Mouse (Mus musculus): ENCODE data around the gene Wdr5.
A peak's percentile ranks its signal among the peaks of the same experiment; 100 is the strongest.
"Not testable (repeated sequence)": the region's sequence is repeated elsewhere in the genome, so short reads cannot be mapped to it uniquely, and the experiment has no call there.

Wdr5 gene

DNA sequence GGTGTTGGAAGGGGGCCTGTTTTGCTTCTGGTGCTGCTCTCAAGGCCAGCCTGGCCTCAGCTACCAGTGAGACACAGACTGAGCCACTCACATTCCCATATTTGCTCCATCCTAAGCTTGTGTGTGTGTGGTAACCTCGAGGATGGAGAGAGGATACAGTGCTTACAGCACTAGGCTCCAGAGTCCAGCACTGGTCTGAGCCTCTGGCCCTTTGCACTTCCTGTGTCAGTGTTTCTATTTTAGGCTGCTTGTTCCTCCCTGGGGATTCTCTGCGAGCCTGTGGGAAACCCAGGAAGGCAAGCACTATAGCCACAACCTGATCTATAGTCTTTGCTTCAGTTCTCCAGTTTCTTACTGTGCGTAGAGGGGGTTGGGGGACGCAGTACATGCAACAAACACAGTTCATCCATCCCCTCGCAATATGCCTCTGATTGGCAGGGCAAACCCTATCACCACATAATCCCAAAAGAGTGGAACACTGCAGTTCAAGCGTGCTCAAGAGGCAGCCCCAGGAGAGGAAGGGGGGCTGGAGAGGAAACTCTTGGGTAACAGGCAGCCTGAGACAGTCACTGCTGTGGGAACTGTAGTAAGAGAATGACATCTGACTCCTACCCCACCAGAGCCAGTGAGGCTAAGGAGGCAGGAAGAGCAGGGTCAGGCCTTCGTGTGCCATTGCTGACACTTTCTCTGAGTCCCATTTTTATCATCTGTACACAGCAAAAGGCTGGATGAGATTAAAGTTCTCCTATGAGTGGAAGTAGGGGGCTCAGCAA lies 10.7 kb upstream of the Wdr5 start:
- DNase-seq (ENCODE audit: low spot score in 2 of 2), result no peak

DNA sequence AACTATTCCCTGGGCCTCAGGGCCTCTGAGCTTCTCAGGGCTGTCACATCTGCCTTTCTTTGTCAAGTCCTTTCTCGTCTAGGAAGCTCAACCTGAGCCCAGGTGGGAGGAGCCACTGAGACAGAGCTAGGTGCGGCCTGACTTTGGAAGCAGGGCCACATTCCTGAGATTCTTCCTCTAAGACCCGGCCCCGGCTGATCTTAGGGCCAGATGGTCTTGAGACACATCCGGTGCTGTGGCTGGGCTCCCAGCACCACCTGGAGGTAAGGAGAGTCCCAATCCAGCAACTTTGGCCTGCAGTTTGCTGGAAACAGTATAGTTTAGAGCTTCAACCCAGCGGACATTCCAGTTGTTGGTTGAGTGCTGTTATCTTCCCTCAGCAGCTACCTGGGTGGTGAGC lies 9.4 kb upstream of the Wdr5 start:
- no peak for DNase-seq (ENCODE audit: low spot score in 2 of 2)

DNA sequence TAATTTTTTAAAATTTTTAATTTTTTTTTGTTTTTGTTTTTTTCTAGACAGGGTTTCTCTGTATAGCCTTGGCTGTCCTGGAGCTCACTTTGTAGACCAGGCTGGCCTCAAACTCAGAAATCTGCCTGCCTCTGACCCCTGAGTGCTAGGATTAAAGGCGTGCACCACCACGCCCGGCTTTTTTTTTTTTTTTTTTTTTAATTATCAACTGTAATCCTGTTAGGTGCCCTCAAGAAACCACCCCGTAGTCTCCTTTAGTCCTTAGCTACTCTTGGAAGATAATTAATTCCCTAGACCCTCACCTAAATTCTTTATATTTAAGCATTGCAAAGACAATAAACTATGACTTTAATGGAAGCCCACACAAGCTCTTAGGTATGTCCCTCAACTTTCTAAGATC lies 8.3 kb upstream of the Wdr5 start:
- not testable (repeated sequence) for DNase-seq (ENCODE audit: low spot score in 2 of 2)

DNA sequence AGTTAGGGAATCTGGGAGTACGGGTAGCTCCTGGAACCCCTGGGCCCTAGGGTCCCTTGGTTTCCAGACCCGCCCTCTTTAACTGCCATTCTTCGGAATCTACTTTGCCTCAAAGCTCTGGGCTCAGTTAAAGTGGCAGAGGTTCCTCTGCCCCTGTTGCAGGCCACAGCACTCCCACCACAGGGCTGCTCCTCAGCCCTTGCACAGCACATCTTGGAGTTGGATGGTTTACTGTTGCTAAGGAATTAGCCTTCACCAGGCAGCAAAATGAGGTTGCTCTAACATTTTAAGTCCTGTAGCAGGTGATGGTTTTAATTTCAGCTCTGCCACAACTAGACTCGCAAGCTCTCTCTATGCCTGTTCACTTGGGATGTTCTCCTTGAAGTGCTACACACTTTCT lies 7.4 kb upstream of the Wdr5 start, which contains the start of gene Brd3:
Brd3 (minus strand) TSS at position 101 of the 400 bp plus-strand sequence.
- no peak for DNase-seq (ENCODE audit: low spot score in 2 of 2)

DNA sequence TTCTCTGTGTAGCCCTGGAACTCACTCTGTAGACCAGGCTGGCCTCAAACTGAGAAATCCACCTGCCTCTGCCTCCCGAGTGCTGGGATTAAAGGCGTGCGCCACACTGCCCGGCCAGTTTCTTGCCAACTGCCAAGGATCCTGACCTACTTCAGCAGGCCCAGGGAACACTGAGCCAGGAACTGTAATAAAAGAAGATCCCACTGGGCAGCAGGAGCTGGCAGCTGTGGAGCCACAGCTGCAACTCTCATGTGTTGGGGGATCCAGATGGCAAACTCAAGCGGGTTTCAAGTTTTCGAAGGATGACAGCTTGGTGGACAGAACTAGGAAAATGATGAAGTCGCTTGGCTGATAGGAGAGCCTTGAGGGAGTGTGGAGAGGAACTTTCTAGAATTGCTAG lies 4.3 kb upstream of the Wdr5 start:
- DNase-seq (ENCODE audit: low spot score in 2 of 2), result no peak

DNA sequence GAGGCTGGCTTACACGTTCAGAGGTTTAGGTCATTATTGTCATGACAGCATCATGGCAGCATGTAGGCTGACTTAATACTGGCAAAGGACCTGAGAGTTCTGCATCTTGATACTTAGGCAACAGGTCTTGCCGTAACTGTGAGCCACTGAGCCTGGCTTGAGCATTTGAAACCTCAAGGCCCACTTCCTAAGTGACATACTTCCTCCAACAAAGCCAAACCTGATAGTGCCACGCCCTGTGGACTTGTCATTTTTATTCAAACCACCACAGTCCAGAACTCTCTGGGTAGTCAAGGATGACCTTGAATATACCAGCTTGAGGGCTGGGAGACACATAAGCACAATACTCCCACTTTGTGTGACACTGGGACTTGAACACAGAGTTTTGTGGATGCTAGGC lies 2.0 kb upstream of the Wdr5 start:
- DNase-seq (ENCODE audit: low spot score in 2 of 2), result no peak

DNA sequence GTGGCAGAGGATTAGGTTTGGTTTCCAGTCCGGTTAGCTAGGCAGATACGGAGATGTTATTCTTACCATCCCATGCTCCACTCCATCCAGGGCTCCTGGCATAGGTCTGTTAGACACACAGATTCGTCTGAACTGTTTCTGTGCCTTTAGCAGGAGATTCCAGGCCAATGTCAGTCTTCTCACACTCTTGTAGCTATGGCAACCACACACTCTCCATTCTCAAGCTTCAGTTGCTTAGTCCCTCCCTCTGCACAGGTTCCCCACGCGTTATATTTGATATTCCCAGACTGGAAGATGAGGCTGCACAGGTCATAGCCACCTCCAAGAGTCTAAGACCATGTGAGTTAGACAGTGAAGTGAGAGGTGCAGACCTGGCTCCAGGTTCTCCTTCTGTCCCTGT lies 1.1 kb upstream of the Wdr5 start:
- DNase-seq (ENCODE audit: low spot score in 2 of 2), result peak in 1 of 2 experiments; percentile 16

DNA sequence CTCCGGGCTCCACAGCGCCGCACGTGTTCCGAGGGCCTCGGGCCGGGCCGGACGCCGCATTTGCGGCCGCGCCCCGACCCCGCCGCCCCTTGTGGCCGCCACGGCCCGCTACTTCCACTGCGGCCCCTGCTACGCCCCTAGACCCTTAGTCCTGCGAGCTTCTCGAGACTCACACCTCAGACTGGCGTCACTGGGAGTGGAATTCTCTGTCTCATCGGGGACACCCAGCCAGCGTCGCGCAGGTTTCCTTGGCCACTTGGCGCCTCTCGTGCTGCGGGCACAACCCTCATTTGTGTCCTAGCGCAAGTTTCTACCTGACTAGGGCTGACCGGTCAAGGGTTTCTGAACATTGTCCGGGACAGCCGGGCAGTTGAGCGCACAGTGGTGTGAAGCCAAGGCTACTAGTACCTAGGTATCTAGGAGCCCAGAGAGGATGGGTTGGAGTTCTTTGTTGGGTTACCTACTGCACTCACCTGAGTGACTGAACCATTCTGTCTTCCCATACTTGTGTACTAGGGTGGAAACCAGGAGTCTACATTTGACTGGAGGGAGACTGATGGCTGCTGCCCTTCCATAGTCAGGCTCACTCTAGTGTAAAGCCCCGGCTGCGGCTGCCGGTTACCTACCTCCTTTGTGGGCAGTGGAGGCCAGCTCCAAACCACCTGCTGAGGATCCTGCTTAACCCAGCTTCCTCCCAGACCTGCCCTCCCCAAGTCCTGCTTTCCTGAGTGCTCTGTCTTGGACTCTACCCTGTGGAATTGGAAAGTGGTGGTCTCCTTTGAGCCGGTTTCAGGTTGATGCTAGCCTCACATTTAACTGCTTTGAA lies 597 bp downstream of the Wdr5 start:
- DNase-seq (ENCODE audit: low spot score in 2 of 2), result no peak

DNA sequence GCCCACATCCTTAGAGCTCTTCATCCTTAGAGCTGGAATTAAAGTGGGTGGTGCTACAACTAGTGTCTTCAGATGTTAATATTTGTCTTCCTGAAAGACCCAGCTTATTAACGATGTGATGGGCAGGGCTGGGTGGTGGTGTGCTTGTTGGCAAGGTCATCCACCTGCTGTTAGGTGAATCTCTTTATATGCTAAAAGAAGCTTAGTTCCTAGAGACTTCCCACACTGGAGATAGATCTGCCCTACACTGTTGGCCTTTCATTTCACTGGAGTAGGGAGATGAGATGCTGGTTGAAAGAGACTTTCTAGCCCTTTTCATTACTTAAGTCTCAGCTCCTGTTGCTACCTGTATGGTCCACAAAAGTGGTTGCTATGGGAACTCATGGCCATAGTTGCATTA lies 1.3 kb downstream of the Wdr5 start:
- DNase-seq (ENCODE audit: low spot score in 2 of 2), result no peak

DNA sequence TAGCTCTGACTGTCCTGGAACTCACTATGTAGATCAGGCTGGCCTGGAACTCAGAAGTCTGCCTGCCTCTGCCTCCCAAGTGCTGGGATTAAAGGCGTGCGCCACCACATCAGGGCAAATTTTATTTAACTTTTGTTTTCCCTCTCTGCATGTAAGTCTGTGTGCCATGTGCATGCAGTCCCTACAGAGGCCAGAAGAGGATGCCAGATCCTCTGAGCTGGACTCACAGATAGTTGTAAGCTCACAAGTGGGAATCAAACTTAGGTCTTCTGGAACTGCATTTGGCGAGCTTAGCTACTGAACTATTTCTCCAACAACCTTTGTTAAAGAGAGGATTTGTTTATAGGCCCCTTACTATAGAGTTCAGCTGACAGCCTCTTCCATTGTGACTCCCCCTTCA lies 3.3 kb downstream of the Wdr5 start:
- no peak for DNase-seq (ENCODE audit: low spot score in 2 of 2)

DNA sequence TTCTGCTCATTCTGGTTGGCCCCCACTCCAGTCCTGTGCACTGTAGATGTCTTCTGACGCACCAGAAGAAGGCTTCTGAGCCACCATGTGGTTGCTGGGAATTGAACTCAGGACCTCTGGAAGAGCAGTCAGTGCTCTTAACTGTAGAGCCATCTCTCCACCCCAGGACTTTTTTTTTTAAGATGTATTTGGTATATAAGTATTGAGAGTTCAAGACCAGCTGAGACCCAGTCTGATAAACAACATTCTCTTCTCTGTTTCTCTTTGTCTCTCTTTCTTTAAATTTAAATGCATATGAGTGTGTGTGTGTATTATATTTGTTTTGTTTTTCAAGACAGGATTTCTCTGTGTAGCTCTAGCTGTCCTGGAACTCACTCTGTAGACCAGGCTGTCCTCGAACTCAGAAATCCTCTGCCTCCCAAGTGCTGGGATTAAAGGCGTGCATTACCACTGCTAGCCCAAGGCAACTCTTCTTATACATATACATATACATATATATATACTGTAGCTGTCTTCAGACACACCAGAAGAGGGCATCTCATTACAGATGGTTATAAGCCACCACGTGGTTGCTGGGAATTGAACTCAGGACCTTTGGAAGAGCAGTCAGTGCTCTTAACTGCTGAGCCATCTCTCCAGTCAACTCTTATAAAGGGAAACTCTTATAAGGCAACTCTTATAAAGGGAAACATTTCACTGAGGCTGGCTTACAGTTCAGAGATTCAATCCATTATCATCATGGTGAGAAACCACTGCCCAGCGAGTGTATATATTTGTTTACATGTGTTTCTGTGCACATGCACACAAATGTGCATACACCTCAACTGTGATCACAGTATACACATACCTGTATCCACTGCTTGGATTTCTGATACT lies 23.7 kb downstream of the Wdr5 start:
- not testable (repeated sequence) for DNase-seq (ENCODE audit: low spot score in 2 of 2)

DNA sequence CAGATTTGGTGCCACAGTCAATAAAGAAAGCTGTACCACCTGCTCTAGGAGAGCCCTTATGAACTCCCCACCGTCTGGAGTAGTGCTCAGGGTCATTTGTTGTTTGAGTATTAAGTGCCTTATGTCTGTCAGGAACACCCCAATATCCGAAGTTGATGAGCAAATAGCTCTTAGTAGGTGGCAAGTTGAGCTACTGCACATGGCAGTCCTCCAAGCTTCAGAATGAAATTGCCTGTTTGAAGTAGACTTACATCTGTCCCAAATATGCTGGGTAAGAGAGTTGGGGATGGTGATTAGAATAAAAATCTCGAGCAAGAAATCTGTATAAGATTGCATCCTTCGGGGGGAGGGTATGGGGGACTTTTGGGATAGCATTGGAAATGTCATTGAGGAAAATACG lies 24.4 kb downstream of the Wdr5 start:
- DNase-seq (ENCODE audit: low spot score in 2 of 2), result peak in 1 of 2 experiments; percentile 32

DNA sequence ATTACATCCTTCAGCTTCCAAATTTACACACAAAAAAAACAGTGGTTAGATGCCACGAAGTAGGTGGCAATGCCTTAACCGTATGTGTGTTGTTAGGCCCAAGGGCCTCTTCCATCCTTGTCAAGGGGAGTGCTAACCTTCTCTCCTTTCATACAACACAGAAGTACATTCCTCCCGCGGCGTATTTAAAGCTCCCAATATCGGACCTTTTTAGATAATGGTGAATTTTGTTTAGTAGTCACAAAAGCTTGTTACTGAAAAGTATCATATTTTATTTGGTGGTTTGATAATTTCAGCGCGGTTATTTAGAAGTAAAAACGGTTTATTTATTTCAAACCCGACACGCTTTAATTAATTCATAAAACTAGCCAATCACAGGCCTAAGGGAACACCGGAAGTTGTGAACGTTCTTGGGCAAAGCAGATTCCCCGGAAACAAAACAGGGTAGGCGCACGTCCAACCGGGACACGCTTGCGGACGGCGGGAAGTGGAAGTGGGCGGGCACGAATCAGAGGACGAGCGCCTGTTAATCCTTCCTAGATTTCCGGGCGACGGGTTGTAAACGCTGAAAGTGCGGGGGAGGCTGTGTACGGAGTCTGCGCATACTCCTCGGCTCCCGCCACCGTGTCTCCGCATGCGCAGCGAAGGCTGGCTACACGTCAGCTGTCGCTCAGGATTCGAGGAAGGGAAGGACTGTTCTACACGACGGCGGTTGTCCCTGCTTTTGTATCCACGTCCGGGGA lies 25.0 kb downstream of the Wdr5 start:
- DNase-seq (ENCODE audit: low spot score in 2 of 2), result peak; percentile 99

DNA sequence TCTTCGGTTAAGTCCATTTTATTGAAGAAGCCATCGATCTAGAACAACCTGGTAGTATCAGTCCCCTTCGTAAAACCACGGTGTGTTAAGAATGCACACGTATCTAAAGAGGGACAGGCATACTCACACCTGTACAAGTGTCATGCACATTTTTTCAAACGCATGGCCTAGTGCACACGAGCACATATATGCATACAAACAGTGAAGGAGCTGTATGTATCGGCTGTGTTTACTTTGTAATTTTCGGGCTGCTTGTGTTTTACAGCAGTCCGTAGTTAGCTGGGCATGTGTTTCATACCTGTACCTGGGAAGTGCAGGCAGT lies 25.5 kb downstream of the Wdr5 start:
- DNase-seq (ENCODE audit: low spot score in 2 of 2), result no peak

DNA sequence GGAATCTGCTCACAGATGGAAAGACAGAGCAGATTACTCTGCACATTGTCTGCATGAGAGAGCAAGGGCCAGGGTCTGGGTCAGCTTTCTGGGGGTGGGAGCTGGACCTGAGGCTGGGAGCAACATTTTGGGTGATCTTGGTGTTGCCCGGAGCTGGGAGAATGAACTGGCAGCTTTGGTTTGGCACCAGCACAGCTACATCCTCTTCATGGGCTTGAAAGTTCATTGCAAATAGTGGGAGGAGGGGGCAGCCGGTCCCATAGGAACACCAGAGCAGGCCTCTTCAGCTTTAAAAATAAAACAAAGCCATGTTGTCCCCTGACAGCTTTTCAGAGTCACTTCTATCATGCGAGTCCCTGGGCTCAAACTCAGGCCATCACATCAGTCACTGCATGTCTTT lies 26.3 kb downstream of the Wdr5 start:
- no peak for DNase-seq (ENCODE audit: low spot score in 2 of 2)

DNA sequence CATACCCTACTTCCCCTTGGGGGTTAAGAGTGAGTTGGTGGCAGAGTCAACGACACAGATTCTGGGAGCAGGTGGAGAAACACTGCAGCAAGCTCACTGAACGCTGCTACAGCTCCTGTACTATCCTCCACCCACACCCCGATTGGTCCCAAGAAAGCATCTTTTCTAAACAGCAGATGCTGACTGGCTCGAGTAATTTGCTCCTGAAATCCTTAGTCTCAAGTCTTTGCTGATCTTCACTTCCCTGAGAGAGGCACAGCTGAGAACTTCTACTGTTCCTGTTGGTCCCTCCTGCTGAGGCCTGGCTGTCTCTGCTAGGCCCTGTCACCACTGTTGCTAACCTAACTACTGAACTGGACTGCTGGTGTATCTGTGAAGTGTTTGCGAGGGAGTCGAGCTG lies 29.7 kb downstream of the Wdr5 start:
- DNase-seq (ENCODE audit: low spot score in 2 of 2), result peak in 1 of 2 experiments; percentile 28

DNA sequence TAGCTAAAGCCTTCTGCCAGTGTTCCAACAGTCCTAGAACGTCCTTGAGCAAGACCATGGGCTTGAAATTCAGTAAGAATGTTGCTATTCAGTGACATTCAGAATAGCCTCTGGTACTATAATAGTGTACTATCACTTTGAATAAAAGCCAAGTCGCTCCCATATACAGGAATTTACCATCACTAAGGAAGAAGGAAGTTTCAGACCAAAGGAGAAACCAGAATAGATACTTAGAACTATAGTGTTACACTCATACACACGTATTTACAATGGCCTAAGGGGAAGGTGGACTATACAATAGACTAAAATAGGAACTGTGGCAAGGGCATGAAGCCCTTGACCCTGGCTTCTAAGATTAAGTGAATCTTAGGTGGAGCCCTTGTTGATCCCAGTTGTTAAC lies 30.6 kb downstream of the Wdr5 start:
- DNase-seq (ENCODE audit: low spot score in 2 of 2), result not testable (repeated sequence)

DNA sequence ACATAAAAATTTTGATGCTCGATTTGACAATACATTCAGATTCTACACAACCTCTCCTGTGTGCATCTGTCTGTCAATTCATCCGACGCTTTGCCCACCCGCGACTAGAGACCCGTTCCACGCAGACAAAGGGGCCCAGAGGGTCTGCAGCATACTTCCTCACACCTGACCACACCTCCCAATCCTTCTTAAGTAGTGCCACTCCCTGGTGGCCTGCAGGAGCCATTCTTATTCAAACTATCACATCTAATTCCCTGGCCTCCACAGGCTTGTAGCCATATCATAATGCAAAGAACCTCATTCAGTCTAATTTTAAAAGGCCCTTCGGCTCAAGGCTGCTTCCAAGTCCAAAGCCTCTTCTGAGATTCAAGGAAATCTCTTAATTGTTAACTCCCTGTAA lies 31.1 kb downstream of the Wdr5 start:
- not testable (repeated sequence) for DNase-seq (ENCODE audit: low spot score in 2 of 2)

DNA sequence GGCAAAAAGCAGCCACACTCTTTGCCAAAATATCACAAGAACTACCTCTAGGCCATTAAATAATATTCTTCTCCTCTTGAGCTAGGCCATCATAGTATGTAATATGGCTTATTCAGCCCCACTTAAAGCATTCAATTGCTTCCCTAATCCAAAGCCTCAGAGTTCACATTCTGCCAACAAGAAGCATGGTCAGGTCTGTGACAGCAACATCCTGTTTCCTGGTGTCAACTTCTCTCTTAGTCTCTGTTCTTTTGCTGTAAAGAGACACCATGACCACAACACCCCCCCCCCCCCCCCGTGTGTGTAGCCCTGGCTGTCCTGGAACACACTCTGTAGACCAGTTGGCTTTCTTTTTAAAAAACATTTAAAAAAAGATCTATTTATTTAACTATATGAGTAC lies 32.4 kb downstream of the Wdr5 start:
- DNase-seq (ENCODE audit: low spot score in 2 of 2), result no peak

DNA sequence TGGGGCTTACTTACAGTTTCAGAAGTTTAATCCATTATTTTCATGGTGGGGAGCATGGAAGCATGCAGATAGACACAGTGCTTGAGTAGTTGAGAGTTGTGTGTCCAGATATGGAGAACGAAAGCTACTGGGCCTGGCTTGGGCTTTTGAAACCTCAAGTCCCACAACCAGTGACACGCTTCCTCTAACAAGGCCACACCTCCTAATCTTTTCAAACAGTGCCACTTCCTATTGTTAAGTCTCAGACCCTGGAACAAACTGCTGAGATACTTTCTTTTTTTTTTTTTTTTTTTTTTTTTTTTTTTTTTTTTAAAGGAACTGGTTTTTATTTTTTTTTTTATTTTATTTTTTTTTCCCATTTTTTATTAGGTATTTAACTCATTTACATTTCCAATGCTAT lies 33.0 kb downstream of the Wdr5 start:
- no peak for DNase-seq (ENCODE audit: low spot score in 2 of 2)

DNA sequence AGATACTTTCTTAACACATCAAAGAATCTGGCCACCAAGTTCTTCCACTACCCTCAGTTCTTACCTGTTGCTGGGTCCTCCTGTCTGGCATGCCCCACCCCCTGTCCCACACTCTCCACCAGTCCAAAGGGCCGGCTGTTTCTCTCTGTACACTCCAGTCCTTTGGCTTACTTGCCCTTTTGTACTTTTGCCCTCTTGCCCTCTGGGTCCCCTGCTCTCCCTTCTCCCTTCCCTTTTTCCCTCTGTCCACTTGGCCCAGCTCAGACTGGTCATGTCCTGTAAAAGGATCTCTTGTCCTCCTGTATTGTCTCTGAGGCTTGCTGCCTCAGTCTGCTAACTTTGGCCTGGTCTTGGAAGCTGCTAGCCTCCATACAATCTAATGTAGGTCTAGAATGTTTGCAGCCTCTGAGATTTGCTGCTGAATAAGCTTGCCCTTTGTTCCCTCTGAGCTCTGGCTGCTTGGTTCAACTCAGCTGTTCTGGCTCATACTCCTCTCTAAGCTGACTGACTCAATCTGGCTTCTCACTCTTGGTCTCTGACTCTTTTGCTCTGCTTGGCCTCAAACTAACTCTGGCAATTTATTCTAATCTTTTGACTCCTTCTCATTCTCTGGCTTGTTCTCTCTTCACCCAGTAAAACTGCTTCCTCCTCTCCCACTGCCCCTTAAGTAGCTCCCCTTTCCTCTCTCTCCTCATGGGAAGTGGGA lies 33.9 kb downstream of the Wdr5 start:
- no peak for DNase-seq (ENCODE audit: low spot score in 2 of 2)
